Mouse (Mus musculus): Measurements from ENCODE around the gene Csk. TPM values are rescaled to one million over a fixed set of nuclear protein-coding genes. Genes with fewer than 3 reads are reported as not detected.

Csk gene
- polyA plus RNA-seq, 1 experiment from 2014 or later, result 27.2 TPM

DNA sequence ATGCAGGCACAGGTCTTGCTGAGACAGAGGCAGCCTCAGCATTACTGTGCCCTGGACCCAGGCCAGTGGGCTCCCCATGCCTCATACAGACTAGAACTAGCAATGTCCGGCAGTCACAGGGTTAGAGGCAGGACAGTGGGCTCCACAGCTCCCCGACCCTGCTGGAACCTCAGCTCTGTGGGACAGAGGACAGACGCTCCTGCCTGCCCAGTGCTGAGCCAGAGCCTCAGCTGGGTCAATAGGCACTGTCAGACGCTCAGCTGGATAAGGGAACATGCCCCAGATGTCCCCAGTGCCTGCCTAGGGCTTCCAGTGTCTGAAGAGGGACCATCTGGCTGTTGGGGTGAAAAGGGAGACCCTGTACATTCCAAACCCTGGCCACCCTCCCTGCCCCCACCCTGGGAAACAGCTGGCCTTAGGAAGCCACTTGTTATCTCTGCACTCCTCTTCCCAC, 55.5 kb downstream of the Csk start:
- 21% methylated on average over 4 of the region's 4 CpGs for WGBS
- Histone ChIP-seq H3K27ac (ENCODE audit: low read length) (no peak overlapping the region), H3K9ac (replicated peaks; ENCODE audit: low read length) (no peak overlapping the region), H3K4me1 (ENCODE audit: insufficient read depth, low read length) (peaks cover 40% of the 10 kb centered on the region), H3K4me3 (ENCODE audit: low read length) (no peak overlapping the region), H3K4me2 (replicated peaks; ENCODE audit: low read depth, low read length) (no peak overlapping the region), H3K9me3 (ENCODE audit: low read length) (no peaks in the 10 kb centered on the region), H3K27me3 (ENCODE audit: insufficient read depth, low read length) (no peaks in the 10 kb centered on the region), H3K36me3 (ENCODE audit: insufficient read depth, low read length) (peaks cover 16% of the 10 kb centered on the region)
- ATAC-seq (ENCODE audit: low FRiP score, low TSS enrichment), result peak; percentile 13; the same call in 1 of the 2 replicates

DNA sequence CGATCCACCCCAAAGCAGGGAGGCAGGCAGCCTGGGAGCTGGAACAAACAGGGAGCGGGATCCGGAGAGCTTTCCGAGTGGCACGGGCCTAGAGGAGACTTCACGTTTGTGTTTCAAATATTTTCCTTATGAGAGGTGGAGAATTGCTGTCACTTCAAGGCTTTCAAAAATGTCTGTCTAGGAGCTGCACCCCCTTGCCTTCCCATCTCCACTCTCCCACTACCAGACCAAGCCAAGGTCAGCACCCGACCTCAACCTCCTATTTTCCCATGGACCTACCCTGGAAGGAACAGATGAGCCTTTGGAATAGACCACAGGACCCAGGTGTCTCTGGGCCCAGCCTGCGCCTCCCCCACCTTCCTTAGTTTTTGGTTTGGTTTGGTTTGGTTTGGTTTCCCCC, 56.2 kb downstream of the Csk start:
- no peak overlapping the region for H3K27ac ChIP-seq (ENCODE audit: low read length)
- 82% methylated on average over 8 of the region's 8 CpGs for WGBS
- no peak overlapping the region for H3K4me3 ChIP-seq (ENCODE audit: low read length)
- H3K27me3 ChIP-seq (ENCODE audit: insufficient read depth, low read length), result no peaks in the 10 kb centered on the region
- 0 out of 2 replicates have a peak overlapping the region, but pooled peaks have one; percentile 4 for H3K9ac ChIP-seq (replicated peaks; ENCODE audit: low read length)
- ATAC-seq (ENCODE audit: low FRiP score, low TSS enrichment), result no peak
- peaks cover 19% of the 10 kb centered on the region for H3K36me3 ChIP-seq (ENCODE audit: insufficient read depth, low read length)
- H3K4me2 ChIP-seq (replicated peaks; ENCODE audit: low read depth, low read length), result no peak overlapping the region
- peaks cover 40% of the 10 kb centered on the region for H3K4me1 ChIP-seq (ENCODE audit: insufficient read depth, low read length)
- H3K9me3 ChIP-seq (ENCODE audit: low read length), result no peaks in the 10 kb centered on the region

DNA sequence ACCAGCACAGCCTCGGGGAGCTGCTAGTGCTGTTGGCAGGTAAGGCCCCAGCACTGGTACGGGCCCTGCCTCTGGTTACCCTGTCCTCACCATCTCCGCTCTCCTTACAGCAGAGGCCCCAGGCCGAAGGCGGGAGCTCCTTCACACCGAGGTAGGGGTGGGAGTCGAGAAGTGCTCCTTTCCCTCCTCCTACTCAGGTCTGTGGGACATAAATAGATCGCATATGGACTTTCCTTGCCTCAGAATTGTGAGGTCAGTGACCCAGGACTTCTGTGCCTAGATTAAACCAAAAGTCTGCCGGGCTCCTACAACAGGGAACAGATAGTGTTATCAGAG, 59.3 kb downstream of the Csk start:
- Histone ChIP-seq H3K4me3 (ENCODE audit: low read length) (no peak overlapping the region), H3K27ac (ENCODE audit: low read length) (no peak overlapping the region), H3K9me3 (ENCODE audit: low read length) (no peaks in the 10 kb centered on the region), H3K27me3 (ENCODE audit: insufficient read depth, low read length) (no peaks in the 10 kb centered on the region), H3K4me2 (replicated peaks; ENCODE audit: low read depth, low read length) (no peak overlapping the region), H3K9ac (replicated peaks; ENCODE audit: low read length) (no peak overlapping the region), H3K4me1 (ENCODE audit: insufficient read depth, low read length) (peaks cover 35% of the 10 kb centered on the region), H3K36me3 (ENCODE audit: insufficient read depth, low read length) (peaks cover 19% of the 10 kb centered on the region)
- 49% methylated on average over 9 of the region's 9 CpGs for WGBS
- ATAC-seq (ENCODE audit: low FRiP score, low TSS enrichment), result peak; percentile 5; the same call in 1 of the 2 replicates

DNA sequence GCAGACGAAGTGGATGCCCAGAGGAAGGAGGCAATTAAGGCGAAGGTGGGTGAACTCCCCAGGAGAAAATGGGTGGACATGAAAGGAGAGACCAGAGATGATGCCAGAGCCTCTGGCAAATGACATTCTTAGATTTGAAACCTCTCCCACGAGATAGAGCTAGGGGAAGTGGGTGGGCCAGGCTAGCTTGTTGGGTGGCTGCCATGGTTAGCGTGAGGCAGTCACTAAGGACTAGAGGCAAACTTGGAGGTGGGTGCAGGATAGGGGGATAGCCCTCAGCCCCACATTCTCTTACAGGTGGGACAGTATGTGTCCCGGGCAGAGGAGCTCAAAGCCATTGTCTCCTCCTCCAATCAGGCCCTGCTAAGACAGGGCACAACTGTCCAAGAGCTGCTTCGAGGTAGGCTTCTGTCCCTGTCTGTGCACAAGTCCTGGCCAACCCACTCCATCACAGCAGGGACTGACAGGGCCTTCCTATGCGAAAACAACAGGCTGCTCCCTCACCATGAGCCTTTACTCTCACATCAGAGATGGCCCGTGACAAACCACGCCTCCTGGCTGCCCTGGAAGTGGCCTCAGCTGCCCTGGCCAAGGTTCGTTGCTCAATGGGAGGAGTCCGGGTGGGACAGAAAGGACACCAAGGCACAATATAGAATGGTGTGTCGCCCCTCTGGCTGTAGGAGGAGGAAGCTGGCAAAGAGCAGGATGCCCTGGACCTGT, 59.8 kb downstream of the Csk start:
- Histone ChIP-seq H3K27me3 (ENCODE audit: insufficient read depth, low read length) (no peaks in the 10 kb centered on the region), H3K27ac (ENCODE audit: low read length) (no peak overlapping the region), H3K36me3 (ENCODE audit: insufficient read depth, low read length) (peaks cover 19% of the 10 kb centered on the region), H3K4me1 (ENCODE audit: insufficient read depth, low read length) (peaks cover 35% of the 10 kb centered on the region), H3K9me3 (ENCODE audit: low read length) (no peaks in the 10 kb centered on the region), H3K9ac (replicated peaks; ENCODE audit: low read length) (no peak overlapping the region), H3K4me3 (ENCODE audit: low read length) (no peak overlapping the region), H3K4me2 (replicated peaks; ENCODE audit: low read depth, low read length) (no peak overlapping the region)
- peak; percentile 28 for ATAC-seq (ENCODE audit: low FRiP score, low TSS enrichment)
- 35% methylated on average over 12 of the region's 12 CpGs for WGBS

DNA sequence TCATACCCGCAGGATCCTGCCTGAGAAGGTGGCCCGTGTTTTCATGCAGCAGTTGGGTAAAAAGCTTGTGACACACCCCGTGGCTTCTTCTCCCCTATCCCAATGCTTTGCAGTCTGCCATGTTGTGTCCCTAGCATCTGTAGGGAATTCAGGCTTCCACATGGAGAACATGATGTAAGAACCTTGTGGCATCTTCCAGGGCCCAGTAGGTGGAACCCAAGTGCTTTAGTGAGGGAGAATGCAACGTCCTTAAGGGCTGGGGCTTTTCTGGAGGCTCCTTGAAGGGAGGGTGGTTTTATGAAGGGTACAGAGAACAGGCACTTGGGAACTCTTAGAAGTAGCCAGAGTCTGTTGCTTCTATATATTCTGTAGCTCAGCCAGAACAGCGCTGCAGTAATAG, 62.7 kb downstream of the Csk start:
- Histone ChIP-seq H3K4me2 (replicated peaks; ENCODE audit: low read depth, low read length) (peak overlapping the region; percentile 91; the same call in 1 of the 2 replicates), H3K9me3 (ENCODE audit: low read length) (no peaks in the 10 kb centered on the region), H3K9ac (replicated peaks; ENCODE audit: low read length) (no peak overlapping the region), H3K36me3 (ENCODE audit: insufficient read depth, low read length) (peaks cover 38% of the 10 kb centered on the region), H3K4me1 (ENCODE audit: insufficient read depth, low read length) (peaks cover 22% of the 10 kb centered on the region), H3K27me3 (ENCODE audit: insufficient read depth, low read length) (no peaks in the 10 kb centered on the region), H3K27ac (ENCODE audit: low read length) (no peak overlapping the region), H3K4me3 (ENCODE audit: low read length) (no peak overlapping the region)
- no peak for ATAC-seq (ENCODE audit: low FRiP score, low TSS enrichment)
- WGBS, result 48% methylated on average over 5 of the region's 5 CpGs

DNA sequence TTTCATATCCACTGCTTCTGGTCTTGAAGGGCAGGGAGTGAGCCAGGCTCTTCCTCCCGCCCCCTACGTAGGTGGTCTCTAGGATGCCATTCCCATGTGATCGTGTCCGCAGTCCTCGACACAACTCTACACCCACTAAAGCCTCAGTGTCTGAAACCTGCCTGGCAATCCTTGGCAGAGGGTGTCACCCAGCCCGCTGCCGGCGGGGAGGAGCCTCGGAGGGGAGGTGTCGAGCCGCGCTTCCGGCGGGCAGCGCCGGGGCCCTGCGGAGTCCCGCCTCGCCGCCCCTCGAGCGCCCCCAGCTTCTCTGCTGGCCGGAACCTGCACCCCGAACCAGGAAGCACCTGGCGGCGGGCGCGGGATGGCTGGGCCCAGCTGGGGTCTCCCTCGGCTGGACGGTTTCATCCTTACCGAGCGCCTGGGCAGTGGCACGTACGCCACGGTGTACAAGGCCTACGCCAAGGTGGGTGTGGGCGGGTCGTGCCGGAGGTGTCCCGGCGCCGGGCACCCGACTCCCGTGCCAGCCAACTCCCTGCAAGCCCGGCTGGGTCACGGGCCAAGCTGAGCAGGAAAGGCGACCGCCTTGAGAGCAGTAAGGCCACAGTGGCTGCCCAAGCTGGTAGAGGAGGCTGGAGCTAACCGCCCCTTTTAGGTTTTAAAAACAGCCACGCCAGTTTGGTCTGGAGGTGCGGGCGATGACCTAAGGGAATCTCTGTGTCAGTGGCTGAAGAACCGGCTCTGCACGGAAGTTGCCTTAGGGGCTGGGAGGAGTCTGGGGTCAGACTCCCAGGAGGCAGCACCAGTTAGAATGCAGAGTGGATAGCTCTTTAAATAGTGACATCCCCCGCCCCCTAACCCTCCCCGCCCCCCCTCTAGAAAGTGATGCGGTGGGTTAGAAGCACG, 64.0 kb downstream of the Csk start, which contains the start of gene Ulk3:
Gene Ulk3 (plus strand): TSS at position 229 of the 903 bp plus-strand sequence.
- peak; percentile 83 for ATAC-seq (ENCODE audit: low FRiP score, low TSS enrichment)
- H3K4me1 ChIP-seq (ENCODE audit: insufficient read depth, low read length), result peaks cover 22% of the 10 kb centered on the region

DNA sequence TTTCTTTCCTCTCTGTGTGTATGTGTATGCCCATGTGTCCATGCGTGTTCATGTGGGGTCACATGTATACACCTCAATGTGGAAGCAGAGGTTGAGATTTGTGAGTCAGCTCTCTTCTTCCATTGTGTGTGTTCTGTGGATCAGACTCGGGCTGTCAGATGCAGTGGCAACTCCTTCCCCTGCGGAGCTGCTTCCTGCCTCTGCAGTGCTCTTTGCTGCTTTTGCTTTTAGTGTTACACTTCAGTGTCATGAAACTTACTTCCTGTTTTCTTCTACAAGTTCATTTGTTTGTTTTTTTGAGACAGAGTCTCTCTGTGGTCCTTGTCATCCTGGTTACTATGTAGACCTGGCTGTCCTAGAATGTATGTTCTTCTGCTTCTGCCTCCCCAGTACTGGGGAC, 68.4 kb downstream of the Csk start:
- Histone ChIP-seq H3K9me3 (ENCODE audit: low read length) (no peaks in the 10 kb centered on the region), H3K36me3 (ENCODE audit: insufficient read depth, low read length) (peaks cover 52% of the 10 kb centered on the region), H3K4me3 (ENCODE audit: low read length) (no peak overlapping the region), H3K4me1 (ENCODE audit: insufficient read depth, low read length) (peaks cover 8% of the 10 kb centered on the region; the same call in 1 of the 2 replicates), H3K27ac (ENCODE audit: low read length) (no peak overlapping the region), H3K4me2 (replicated peaks; ENCODE audit: low read depth, low read length) (no peak overlapping the region), H3K9ac (replicated peaks; ENCODE audit: low read length) (no peak overlapping the region), H3K27me3 (ENCODE audit: insufficient read depth, low read length) (no peaks in the 10 kb centered on the region)
- WGBS, result 86% methylated on average over 3 of the region's 3 CpGs
- ATAC-seq (ENCODE audit: low FRiP score, low TSS enrichment), result no peak

More for the DNA sequence above, 64.0 kb downstream of the Csk start, which contains the start of gene Ulk3:
- Histone ChIP-seq H3K4me3 (ENCODE audit: low read length) (peak within 1 kb of the TSS; percentile 77), H3K4me2 (replicated peaks; ENCODE audit: low read depth, low read length) (peak within 1 kb of the TSS; percentile 91), H3K36me3 (ENCODE audit: insufficient read depth, low read length) (peaks cover 28% of the 10 kb centered on the region), H3K9me3 (ENCODE audit: low read length) (no peaks in the 10 kb centered on the region), H3K27ac (ENCODE audit: low read length) (peak within 1 kb of the TSS; percentile 91), H3K27me3 (ENCODE audit: insufficient read depth, low read length) (no peaks in the 10 kb centered on the region), H3K9ac (replicated peaks; ENCODE audit: low read length) (peak within 1 kb of the TSS; percentile 84)
- under 1% methylated on average over 58 of the region's 58 CpGs for WGBS

DNA sequence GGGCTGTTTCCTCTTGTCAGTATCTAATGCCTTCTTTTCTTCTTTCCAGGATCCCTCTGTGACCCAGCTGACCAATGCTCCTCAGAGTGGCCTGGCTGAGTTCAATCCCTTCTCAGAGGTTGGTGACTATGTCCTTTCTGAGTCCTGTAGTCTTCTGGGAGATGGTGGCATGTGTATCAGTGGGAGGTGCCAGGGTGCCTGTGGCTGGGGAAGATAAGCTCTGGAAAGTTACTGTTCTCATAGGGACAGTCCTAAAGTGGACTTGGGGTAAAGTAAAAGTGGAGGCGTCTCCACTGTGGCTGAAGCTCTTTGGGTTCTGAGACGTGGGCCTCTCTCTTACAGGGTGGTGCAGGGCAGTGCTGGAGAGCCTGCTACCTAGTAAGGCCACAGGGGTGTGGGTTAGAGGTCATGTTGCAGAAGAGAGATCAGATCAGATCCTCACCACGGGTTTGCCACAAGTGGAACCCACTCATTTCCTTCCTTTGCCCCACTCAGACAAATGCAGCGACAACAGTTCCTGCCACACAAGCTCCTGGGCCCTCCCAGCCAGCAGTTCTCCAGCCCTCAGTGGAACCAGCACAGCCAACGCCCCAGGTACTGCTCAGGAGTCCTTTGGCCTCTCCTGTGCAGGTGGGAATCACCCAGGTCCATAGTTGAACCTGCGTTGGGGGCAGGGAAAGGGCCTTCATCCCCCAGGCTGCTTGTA, 76.1 kb downstream of the Csk start:
- Histone ChIP-seq H3K4me1 (ENCODE audit: insufficient read depth, low read length) (no peaks in the 10 kb centered on the region), H3K4me3 (ENCODE audit: low read length) (no peak overlapping the region), H3K36me3 (ENCODE audit: insufficient read depth, low read length) (peaks cover 46% of the 10 kb centered on the region), H3K27ac (ENCODE audit: low read length) (no peak overlapping the region), H3K4me2 (replicated peaks; ENCODE audit: low read depth, low read length) (no peak overlapping the region), H3K9me3 (ENCODE audit: low read length) (no peaks in the 10 kb centered on the region), H3K27me3 (ENCODE audit: insufficient read depth, low read length) (no peaks in the 10 kb centered on the region), H3K9ac (replicated peaks; ENCODE audit: low read length) (no peak overlapping the region)
- 86% methylated on average over 6 of the region's 6 CpGs for WGBS
- no peak for ATAC-seq (ENCODE audit: low FRiP score, low TSS enrichment)

All from kidney, embryonic 16.5 days (tissue).